ENCODE assay signal across 10 mouse cellular contexts in the genomic region with DNA sequence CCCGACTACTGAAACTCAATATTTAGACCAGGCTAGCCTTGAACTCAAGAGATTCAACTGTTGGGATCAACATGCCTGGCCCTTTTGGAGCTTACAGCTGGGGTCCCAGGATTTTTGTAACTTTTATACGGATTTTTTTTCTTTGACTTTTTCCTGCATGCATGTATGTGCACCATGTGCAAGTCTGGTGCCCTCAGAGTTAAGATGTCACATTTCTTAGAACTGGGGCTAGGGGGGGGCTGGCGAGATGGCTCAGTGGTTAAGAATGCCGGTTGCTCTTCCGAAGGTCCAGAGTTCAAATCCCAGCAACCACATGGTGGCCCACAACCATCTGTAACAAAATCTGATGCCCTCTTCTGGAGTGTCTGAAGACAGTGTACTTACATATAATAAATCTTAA. TPM values are rescaled to one million over a fixed set of nuclear protein-coding genes. Genes with fewer than 3 reads are reported as not detected.
DNase-seq lines count a peak whose midpoint lies in the region; ATAC-seq lines count a peak whose summit lies in the region.
"Had no signal": no experiment of that assay in that cellular context is flagged by ENCODE, and none has a peak within 500 bp of the region (broad histone marks: within the 10 kb centered on the region; RNA-seq: fewer than 3 reads in every experiment).

No protein-coding gene starts in this region.

- H3K9me3 ChIP-seq in heart, embryonic 16.5 days (replicated peaks; ENCODE audit: control insufficient read depth, low read length): no peaks in the 10 kb centered on the region
- H3K9me3 ChIP-seq in megakaryocyte, embryonic 14.5 days: no peaks in the 10 kb centered on the region
- H3K9me3 ChIP-seq in embryonic facial prominence, embryonic 15.5 days (replicated peaks): no peaks in the 10 kb centered on the region
- no peaks in the 10 kb centered on the region for H3K9me3 ChIP-seq in stomach, embryonic 14.5 days (ENCODE audit: control insufficient read depth, low read depth, low read length)

- peaks cover 34% of the 10 kb centered on the region for H3K4me1 ChIP-seq in heart, embryonic 16.5 days (ENCODE audit: control insufficient read depth, insufficient read depth, low read length)
- peaks cover 76% of the 10 kb centered on the region for H3K4me1 ChIP-seq in megakaryocyte, embryonic 14.5 days
- peaks cover 45% of the 10 kb centered on the region for H3K4me1 ChIP-seq in embryonic facial prominence, embryonic 15.5 days
- peaks cover 25% of the 10 kb centered on the region for H3K4me1 ChIP-seq in stomach, embryonic 14.5 days (ENCODE audit: control insufficient read depth, insufficient read depth, low read length)

- H3K4me3 ChIP-seq in heart, embryonic 16.5 days (ENCODE audit: low read length): no peak overlapping the region
- H3K4me3 ChIP-seq in megakaryocyte, embryonic 14.5 days (replicated peaks): peak overlapping the region; percentile 84
- H3K4me3 ChIP-seq in embryonic facial prominence, embryonic 15.5 days (replicated peaks): no peak overlapping the region
- no peak overlapping the region for H3K4me3 ChIP-seq in stomach, embryonic 14.5 days (ENCODE audit: low read depth, low read length)

- no peak for DNase-seq in heart, postnatal 10 days
- no peak for DNase-seq in right cerebral cortex, postnatal 10 days (ENCODE audit: low spot score in 2 of 2)
- DNase-seq in kidney, postnatal 36 days: no peak

- H3K27me3 ChIP-seq in heart, embryonic 16.5 days (ENCODE audit: control insufficient read depth, insufficient read depth, low read length): peaks cover 23% of the 10 kb centered on the region
- no peaks in the 10 kb centered on the region for H3K27me3 ChIP-seq in megakaryocyte, embryonic 14.5 days (replicated peaks)
- peaks cover 34% of the 10 kb centered on the region for H3K27me3 ChIP-seq in embryonic facial prominence, embryonic 15.5 days
- peaks cover 30% of the 10 kb centered on the region; the same call in 1 of the 2 replicates for H3K27me3 ChIP-seq in stomach, embryonic 14.5 days (ENCODE audit: control insufficient read depth, insufficient read depth, low read length)

- intact Hi-C loops in heart, postnatal 10 days (cut with DNase I): no loop called here

- ATAC-seq in heart, embryonic 16.5 days (replicated peaks; ENCODE audit: extremely low read depth, insufficient read depth, low FRiP score): no peak
- no peak for ATAC-seq in megakaryocyte, adult 5-6 weeks (ENCODE audit: poor library complexity, severe bottlenecking)
- no peak for ATAC-seq in embryonic facial prominence, embryonic 15.5 days (ENCODE audit: insufficient number of reproducible peaks, low FRiP score, low TSS enrichment, low read depth)
- no peak for ATAC-seq in stomach, embryonic 14.5 days (ENCODE audit: insufficient number of reproducible peaks, insufficient read depth, low FRiP score, low read depth)

- no peak overlapping the region for H3K4me2 ChIP-seq in heart, embryonic 16.5 days (ENCODE audit: low read depth, low read length)
- no peak overlapping the region for H3K4me2 ChIP-seq in embryonic facial prominence, embryonic 15.5 days (replicated peaks)
- no peak overlapping the region for H3K4me2 ChIP-seq in stomach, embryonic 14.5 days (replicated peaks; ENCODE audit: low read depth, low read length)

- peak overlapping the region; percentile 78 for H3K27ac ChIP-seq in heart, embryonic 16.5 days (ENCODE audit: low read length)
- peak overlapping the region; percentile 49 for H3K27ac ChIP-seq in embryonic facial prominence, embryonic 15.5 days (replicated peaks)
- H3K27ac ChIP-seq in stomach, embryonic 14.5 days (ENCODE audit: low read length): peak overlapping the region; percentile 63; the same call in 1 of the 2 replicates

- no peak overlapping the region for H3K9ac ChIP-seq in heart, embryonic 16.5 days (ENCODE audit: low read length)
- H3K9ac ChIP-seq in embryonic facial prominence, embryonic 15.5 days: no peak overlapping the region
- H3K9ac ChIP-seq in stomach, embryonic 14.5 days (replicated peaks; ENCODE audit: low read depth, low read length): no peak overlapping the region

- 68% methylated on average over 5 of the region's 5 CpGs for WGBS in heart, embryonic 16.5 days
- WGBS in embryonic facial prominence, embryonic 15.5 days: 80% methylated on average over 5 of the region's 5 CpGs
- 84% methylated on average over 5 of the region's 5 CpGs for WGBS in stomach, embryonic 14.5 days

- H3K36me3 ChIP-seq in heart, embryonic 16.5 days (ENCODE audit: control insufficient read depth, insufficient read depth): peaks cover 26% of the 10 kb centered on the region
- H3K36me3 ChIP-seq in megakaryocyte, embryonic 14.5 days (replicated peaks; ENCODE audit: low read length): peaks cover 79% of the 10 kb centered on the region
- H3K36me3 ChIP-seq in embryonic facial prominence, embryonic 15.5 days: peaks cover 46% of the 10 kb centered on the region
- H3K36me3 ChIP-seq in stomach, embryonic 14.5 days (ENCODE audit: control insufficient read depth, insufficient read depth, low read length): peaks cover 29% of the 10 kb centered on the region

RNA-seq across cellular contexts. Expression of a gene that starts 0.7 kb away (rescaled TPM):
- 10.2 and 12.0 TPM in 2 replicates for polyA plus RNA-seq in heart, embryonic 16.5 days (2015; fragmentation: Nextera tagmentation; extraction: Ambion mirVana)
- total RNA-seq in heart, postnatal 10 days (2021): 1 to 10 TPM; 8.4 to 9.1 TPM
- polyA plus RNA-seq in megakaryocyte, embryonic 14.5 days (2012; ENCODE audit: insufficient read depth, low replicate concordance): 347 and 510 TPM in 2 replicates
- 69.0 and 69.9 TPM in 2 replicates for total RNA-seq in megakaryocyte, adult 5-6 weeks (2015)
- total RNA-seq in megakaryocyte, adult 5-6 weeks (2017): 60.3 and 62.0 TPM in 2 replicates
- polyA plus RNA-seq in embryonic facial prominence, embryonic 15.5 days (2015; fragmentation: Nextera tagmentation; extraction: Ambion mirVana): 5.8 and 6.0 TPM in 2 replicates
- polyA plus RNA-seq in stomach, embryonic 14.5 days (2014; fragmentation: Nextera tagmentation; extraction: Ambion mirVana): 4.6 and 5.0 TPM in 2 replicates

RNA-seq across cellular contexts. Expression of a gene that starts 12.9 kb away (rescaled TPM):
- polyA plus RNA-seq in heart, embryonic 16.5 days (2015; fragmentation: Nextera tagmentation; extraction: Ambion mirVana): 11.7 and 14.4 TPM in 2 replicates
- 10 to 100 TPM; 50.2 TPM for total RNA-seq in heart, postnatal 10 days (2021)
- polyA plus RNA-seq in megakaryocyte, embryonic 14.5 days (2012; ENCODE audit: insufficient read depth, low replicate concordance): 144 and 266 TPM in 2 replicates
- 42.8 and 43.0 TPM in 2 replicates for total RNA-seq in megakaryocyte, adult 5-6 weeks (2015)
- 31.8 and 36.8 TPM in 2 replicates for total RNA-seq in megakaryocyte, adult 5-6 weeks (2017)
- 16.7 and 16.9 TPM in 2 replicates for polyA plus RNA-seq in embryonic facial prominence, embryonic 15.5 days (2015; fragmentation: Nextera tagmentation; extraction: Ambion mirVana)
- 25.1 and 25.7 TPM in 2 replicates for polyA plus RNA-seq in stomach, embryonic 14.5 days (2014; fragmentation: Nextera tagmentation; extraction: Ambion mirVana)

RNA-seq across cellular contexts. Expression of a gene that starts 14.4 kb away (rescaled TPM):
- 43.2 and 46.7 TPM in 2 replicates for polyA plus RNA-seq in heart, embryonic 16.5 days (2015; fragmentation: Nextera tagmentation; extraction: Ambion mirVana)
- total RNA-seq in heart, postnatal 10 days (2021): 10 to 100 TPM; 40.3 to 40.6 TPM
- polyA plus RNA-seq in megakaryocyte, embryonic 14.5 days (2012; ENCODE audit: insufficient read depth, low replicate concordance): 107 and 120 TPM in 2 replicates
- 29.5 and 35.9 TPM in 2 replicates for total RNA-seq in megakaryocyte, adult 5-6 weeks (2015)
- total RNA-seq in megakaryocyte, adult 5-6 weeks (2017): 37.6 and 40.4 TPM in 2 replicates
- 69.1 and 78.2 TPM in 2 replicates for polyA plus RNA-seq in embryonic facial prominence, embryonic 15.5 days (2015; fragmentation: Nextera tagmentation; extraction: Ambion mirVana)
- polyA plus RNA-seq in stomach, embryonic 14.5 days (2014; fragmentation: Nextera tagmentation; extraction: Ambion mirVana): 64.6 and 65.7 TPM in 2 replicates

RNA-seq across cellular contexts. Expression of a gene that starts 22.3 kb away (rescaled TPM):
- polyA plus RNA-seq in heart, embryonic 16.5 days (2015; fragmentation: Nextera tagmentation; extraction: Ambion mirVana): 3.1 and 4.7 TPM in 2 replicates
- total RNA-seq in heart, postnatal 10 days (2021): under 1 TPM; 0.50 to 0.89 TPM
- polyA plus RNA-seq in megakaryocyte, embryonic 14.5 days (2012; ENCODE audit: insufficient read depth, low replicate concordance): 2.7 and 19.7 TPM in 2 replicates
- 40.4 and 45.2 TPM in 2 replicates for total RNA-seq in megakaryocyte, adult 5-6 weeks (2015)
- 20.6 and 25.5 TPM in 2 replicates for total RNA-seq in megakaryocyte, adult 5-6 weeks (2017)
- polyA plus RNA-seq in embryonic facial prominence, embryonic 15.5 days (2015; fragmentation: Nextera tagmentation; extraction: Ambion mirVana): 4.2 and 4.9 TPM in 2 replicates
- polyA plus RNA-seq in stomach, embryonic 14.5 days (2014; fragmentation: Nextera tagmentation; extraction: Ambion mirVana): 2.8 and 5.0 TPM in 2 replicates
- total RNA-seq: layer of hippocampus, postnatal 10 days; midbrain, postnatal 0 days had no signal

RNA-seq across cellular contexts. Expression of a gene that starts 37.9 kb away (rescaled TPM):
- polyA plus RNA-seq in heart, embryonic 16.5 days (2015; fragmentation: Nextera tagmentation; extraction: Ambion mirVana): 43.0 and 43.3 TPM in 2 replicates
- total RNA-seq in heart, postnatal 10 days (2021): 10 to 100 TPM; 30.8 to 31.4 TPM
- polyA plus RNA-seq in megakaryocyte, embryonic 14.5 days (2012; ENCODE audit: insufficient read depth, low replicate concordance): 106 and 333 TPM in 2 replicates
- 86.1 and 87.5 TPM in 2 replicates for total RNA-seq in megakaryocyte, adult 5-6 weeks (2015)
- 62.7 and 65.3 TPM in 2 replicates for total RNA-seq in megakaryocyte, adult 5-6 weeks (2017)
- polyA plus RNA-seq in embryonic facial prominence, embryonic 15.5 days (2015; fragmentation: Nextera tagmentation; extraction: Ambion mirVana): 79.7 and 83.9 TPM in 2 replicates
- 73.1 and 83.4 TPM in 2 replicates for polyA plus RNA-seq in stomach, embryonic 14.5 days (2014; fragmentation: Nextera tagmentation; extraction: Ambion mirVana)

Comparison
In these comparisons a context has a peak if more than half of its experiments do, and no peak if none do; other contexts are left out.
1. RNA of a gene that starts 0.7 kb away (polyA plus RNA-seq): 347 to 510 TPM in megakaryocyte, embryonic 14.5 days; 10.2 to 12.0 TPM in heart, embryonic 16.5 days, 5.8 to 6.0 TPM in embryonic facial prominence, embryonic 15.5 days and 4.6 to 5.0 TPM in stomach, embryonic 14.5 days; every median in the first group is over 10 times any median in the second.
2. Peak in every context shown above with its lines, with median percentiles within 50 percentile points of each other: H3K27ac ChIP-seq.